Mouse (Mus musculus): ENCODE results near the gene Clec4a2.
"Not testable (repeated sequence)": the region's sequence is repeated elsewhere in the genome, so short reads cannot be mapped to it uniquely, and the experiment has no call there.

Clec4a2 gene

GRCm38 (mm10) chr6:123106128-123106527 lies at the start of gene Clec4a2:
Clec4a2 (plus strand) TSS chr6:123106428.
- not testable (repeated sequence) for DNase-seq (ENCODE audit: low spot score in 2 of 2)

DNA sequence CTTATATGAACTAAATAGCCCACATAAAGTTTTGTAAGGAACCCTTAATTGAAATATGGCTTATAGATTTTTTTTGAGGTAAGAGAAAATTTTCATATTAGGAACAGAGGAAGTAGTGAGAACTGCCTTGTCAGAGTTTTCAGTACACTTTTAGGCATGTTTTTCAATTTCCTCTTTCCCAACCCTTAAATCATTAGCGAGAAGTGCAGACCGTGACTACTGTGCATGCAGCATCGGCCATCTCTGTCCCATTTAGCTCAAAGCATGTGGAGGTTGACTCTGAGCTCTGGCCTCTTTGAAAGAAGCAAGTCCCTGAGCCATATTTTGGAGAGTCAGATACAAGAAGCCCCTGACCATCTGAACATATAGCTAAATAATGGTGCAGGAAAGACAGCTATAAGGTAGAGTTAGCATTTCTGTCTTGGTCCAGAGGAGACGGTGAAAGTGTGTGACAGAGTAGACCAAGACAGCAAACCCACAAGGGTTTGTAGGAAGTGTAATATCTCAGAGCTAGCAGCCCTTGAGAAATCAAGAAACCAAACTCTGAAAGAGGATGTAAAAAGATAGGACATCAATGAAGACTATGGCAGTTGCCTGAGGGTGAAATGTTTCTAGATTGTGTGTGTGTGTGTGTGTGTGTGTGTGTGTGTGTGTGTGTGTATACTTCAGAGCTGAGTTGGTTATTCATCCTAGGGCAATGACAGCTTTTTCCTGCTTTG lies 10.9 kb upstream of the Clec4a2 start:
- no peak for DNase-seq (ENCODE audit: low spot score in 2 of 2)

GRCm38 (mm10) chr6:123123195-123123594 lies 17.0 kb downstream of the Clec4a2 start:
- DNase-seq (ENCODE audit: low spot score in 2 of 2): no peak

DNA sequence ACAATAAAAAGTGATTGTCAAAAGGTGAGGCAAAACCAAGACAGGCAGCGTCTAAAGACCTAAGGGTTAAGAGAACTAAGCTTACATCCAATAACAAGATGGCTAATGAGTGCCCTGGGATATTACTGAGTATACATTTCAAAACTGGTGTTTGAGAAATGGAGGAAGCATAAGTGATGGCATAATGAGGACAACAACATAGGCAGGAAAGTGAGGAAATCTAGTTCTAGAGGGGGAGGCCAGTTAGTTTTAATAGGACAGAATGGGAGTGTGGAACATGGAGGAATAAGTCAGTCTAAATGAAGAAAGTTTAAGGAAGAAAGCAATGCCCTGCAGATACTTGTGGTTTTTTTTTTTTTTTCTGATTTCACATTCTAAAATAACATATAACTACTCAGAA lies 20.9 kb downstream of the Clec4a2 start:
- DNase-seq (ENCODE audit: low spot score in 2 of 2): no peak

DNA sequence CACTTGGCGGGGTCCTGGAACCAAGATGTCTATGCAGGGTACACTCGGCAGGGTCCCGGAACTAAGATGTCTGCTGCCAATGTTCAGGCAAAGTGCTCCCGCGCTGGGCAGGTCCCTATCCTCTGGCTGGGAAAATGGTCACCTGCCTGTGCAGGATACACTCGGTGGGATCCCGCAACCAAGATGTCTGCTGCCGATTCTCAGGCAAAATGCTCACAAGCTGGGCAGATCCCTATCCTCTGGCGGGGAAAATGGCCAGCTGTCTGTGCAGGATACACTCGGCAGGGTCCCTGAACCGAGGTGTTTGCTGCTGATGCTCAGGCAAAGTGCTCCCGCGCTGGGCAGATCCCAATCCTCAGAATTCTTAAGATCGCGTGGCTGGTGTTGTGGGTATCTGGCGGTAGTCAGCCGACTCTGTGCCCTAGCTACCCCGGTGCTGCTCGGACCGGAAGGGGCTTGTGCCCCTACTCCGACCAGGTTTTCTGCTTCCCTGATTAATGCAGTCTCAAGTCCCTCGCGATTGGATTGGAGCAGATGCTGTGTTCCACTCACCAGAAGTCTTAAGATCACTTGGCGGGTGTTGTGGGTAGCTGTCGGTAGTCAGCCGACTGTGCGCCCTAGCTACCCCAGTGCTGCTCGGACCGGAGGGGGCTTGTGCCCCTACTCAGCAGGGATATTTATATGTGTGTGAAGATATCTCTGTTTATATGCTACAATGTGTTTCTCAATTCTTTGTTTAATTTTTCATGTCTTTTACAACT lies 31.7 kb downstream of the Clec4a2 start:
- DNase-seq (ENCODE audit: low spot score in 2 of 2): not testable (repeated sequence)

DNA sequence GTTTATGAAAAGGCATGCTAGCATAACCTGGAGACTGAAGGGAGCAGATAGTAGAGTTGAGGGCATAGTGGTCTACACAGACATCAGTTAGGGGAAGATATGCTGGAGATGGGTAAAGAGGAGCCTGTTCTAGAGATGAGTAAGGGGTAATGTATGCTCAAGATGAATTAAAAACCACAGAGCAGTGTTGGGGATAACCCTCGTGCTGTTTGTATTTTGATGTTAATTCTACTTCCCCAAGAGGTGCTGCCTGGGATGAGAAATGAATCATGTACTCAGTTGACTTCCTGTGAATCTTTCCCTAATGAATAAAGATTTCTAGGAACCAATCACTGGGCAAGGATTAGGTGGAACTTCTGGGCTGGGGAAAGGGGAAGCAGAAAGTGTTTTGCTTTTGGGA lies 63.9 kb downstream of the Clec4a2 start:
- DNase-seq (ENCODE audit: low spot score in 2 of 2): no peak

GRCm38 (mm10) chr6:123171040-123171439 lies 64.8 kb downstream of the Clec4a2 start:
- no peak for DNase-seq (ENCODE audit: low spot score in 2 of 2)

GRCm38 (mm10) chr6:123172593-123172992 lies 66.4 kb downstream of the Clec4a2 start, which contains the start of gene Clec4b2:
Clec4b2 (plus strand) TSS chr6:123172893.
- no peak for DNase-seq (ENCODE audit: low spot score in 2 of 2)

GRCm38 (mm10) chr6:123175549-123175948 lies 69.3 kb downstream of the Clec4a2 start:
- no peak for DNase-seq (ENCODE audit: low spot score in 2 of 2)

GRCm38 (mm10) chr6:123184862-123185261 lies 78.6 kb downstream of the Clec4a2 start:
- not testable (repeated sequence) for DNase-seq (ENCODE audit: low spot score in 2 of 2)

Data from right cerebral cortex, postnatal 10 days (tissue).